Mouse (Mus musculus) heart, postnatal 4 days (tissue): ENCODE measurements around the gene Armc9. TPM values are rescaled to one million over a fixed set of nuclear protein-coding genes. Genes with fewer than 3 reads are reported as not detected.

Experiments
- DNase-seq: peaks from one replicate; pipeline ENCODE4 v3.0.0; 2021
- total RNA-seq, 2 experiments: library from RNA; stranded (reverse); gene quantifications; 2 replicates each; pipeline ENCODE4 v1.2.3; 2021

The Armc9 gene
- total RNA-seq, 2 experiments from 2014 or later: 5.6 to 6.0 TPM

- DNase-seq: no peak
These were observed 157.7 kb downstream of the Armc9 start for GRCm38 (mm10) chr1:86312269-86312668.

- no peak for DNase-seq
These were observed 158.7 kb downstream of the Armc9 start for GRCm38 (mm10) chr1:86313096-86313771.

GRCm38 (mm10) chr1:86313772-86314125 is 159.2 kb downstream of the Armc9 start:
- DNase-seq: peak; percentile 39

GRCm38 (mm10) chr1:86320822-86321413 is 166.3 kb downstream of the Armc9 start:
- DNase-seq: no peak

Other genes starting within 250 kb of the Armc9 start
- gene 4933407L21Rik, start 226.3 kb upstream of the Armc9 start, total RNA-seq: not detected
- not detected for gene Gpr55, start 193.8 kb upstream of the Armc9 start, total RNA-seq
- gene Spata3, start 138.0 kb upstream of the Armc9 start, total RNA-seq: not detected
- gene 2810459M11Rik, start 108.9 kb upstream of the Armc9 start, total RNA-seq: not detected
- 100 to 1,000 TPM; 113 to 118 TPM for gene Psmd1, start 90.4 kb upstream of the Armc9 start, total RNA-seq
- gene Htr2b, start 42.8 kb upstream of the Armc9 start, total RNA-seq: not detected
- 1 to 10 TPM; 1.2 to 1.4 TPM for gene Gm21972, start 21.1 kb upstream of the Armc9 start, total RNA-seq
- gene B3gnt7, start 148.1 kb downstream of the Armc9 start, total RNA-seq: 1 to 10 TPM in 1 of 2 experiments, under 1 TPM in 1; 0.98 to 1.1 TPM
- 100 to 1,000 TPM; 203 to 206 TPM for gene Ncl, start 204.6 kb downstream of the Armc9 start, total RNA-seq